Mouse (Mus musculus): ENCODE results near the gene H3f3a.

DNA sequence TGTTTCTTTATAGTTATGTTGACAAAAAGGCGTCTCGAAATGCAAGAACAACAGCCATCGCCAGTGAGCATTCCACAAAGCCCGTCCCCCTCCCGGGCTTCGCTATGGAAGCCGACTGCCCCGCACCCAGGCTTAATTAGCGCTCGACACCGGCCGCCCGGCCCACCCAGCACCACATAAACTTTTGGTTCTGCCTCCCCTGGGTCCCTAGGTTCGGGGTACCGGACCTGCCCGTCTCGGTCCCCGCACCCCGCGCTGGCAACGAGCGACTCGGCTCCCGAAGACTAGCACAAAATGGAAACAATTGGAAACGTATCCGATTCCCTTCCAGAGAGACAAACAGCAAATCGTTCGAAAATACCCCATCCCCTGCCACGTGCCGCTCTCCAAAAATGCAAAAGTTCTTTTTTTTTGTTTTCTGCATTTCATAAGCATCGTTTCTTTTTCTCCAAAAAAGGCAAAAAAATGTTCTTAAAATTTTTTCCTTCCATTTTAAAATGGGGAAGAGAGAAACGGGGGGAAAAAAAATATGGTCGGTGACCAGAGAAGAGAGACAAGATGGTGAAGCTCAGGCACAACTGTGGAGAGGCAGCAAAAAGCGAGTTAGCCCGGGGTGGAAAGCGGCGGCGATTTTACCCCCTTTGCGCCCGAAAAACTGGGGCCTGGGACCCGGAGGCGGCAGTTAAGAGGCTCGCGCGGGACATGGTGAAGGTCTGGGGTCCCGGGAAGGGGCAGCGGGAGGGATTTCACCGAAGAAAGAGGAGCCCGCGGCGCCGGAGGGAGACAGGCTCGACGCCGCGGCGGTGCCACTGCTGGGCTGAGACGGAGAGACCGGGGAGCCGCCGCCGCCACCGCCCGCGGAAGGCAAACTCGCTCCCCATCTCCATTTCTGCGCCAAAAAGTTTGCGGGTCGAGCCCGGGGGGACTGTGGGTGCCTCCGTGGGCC lies 1.0 kb downstream of the H3f3a start:
- TF ChIP-seq CTCF (IDR thresholded peaks at IDR 0.05; ENCODE audit: extremely low read depth, insufficient read depth, insufficient read length, insufficient replicate concordance) (no peak), POLR2A (IDR thresholded peaks at IDR 0.05; ENCODE audit: low read depth, low read length) (no peak)

All from spleen, adult 2 months (tissue).